Mouse (Mus musculus) ovary, adult 10 weeks (tissue): Measurements from ENCODE around the gene Olfr1217. TPM values are rescaled to one million over a fixed set of nuclear protein-coding genes. Genes with fewer than 3 reads are reported as not detected.

Experiments used
- polyA plus RNA-seq: library from polyadenylated mRNA; stranded (reverse); fragments of 350-450 nt; fragmentation: Illumina TruSeq; extraction: RNeasy Lipid Tissue Mini Kit (QIAGEN cat#74804); gene quantifications from one replicate; pipeline ENCODE4 v1.2.3, GENCODE M21; 2014

The Olfr1217 gene
- not detected for polyA plus RNA-seq

DNA sequence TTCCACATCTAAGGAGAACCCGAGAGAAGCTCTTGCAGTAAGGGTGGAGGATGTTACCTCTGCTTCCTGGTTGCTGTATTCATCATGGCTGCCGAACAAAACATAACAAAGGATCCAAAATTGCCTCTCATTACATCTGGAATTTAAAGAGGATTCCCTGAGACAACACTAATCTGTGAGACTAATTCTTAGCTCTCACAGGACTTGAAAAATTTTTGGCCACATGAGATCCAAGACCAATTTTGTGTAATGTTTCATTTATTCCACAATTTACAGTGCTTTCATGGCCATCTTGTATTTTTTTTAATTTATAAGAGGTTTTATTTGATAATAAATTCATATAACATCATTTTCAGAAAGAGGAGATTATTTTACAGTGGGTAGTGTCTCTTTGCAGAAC, at the start of gene Olfr1217:
Olfr1217 (minus strand) TSS at position 101 of the 400 bp plus-strand sequence.

DNA sequence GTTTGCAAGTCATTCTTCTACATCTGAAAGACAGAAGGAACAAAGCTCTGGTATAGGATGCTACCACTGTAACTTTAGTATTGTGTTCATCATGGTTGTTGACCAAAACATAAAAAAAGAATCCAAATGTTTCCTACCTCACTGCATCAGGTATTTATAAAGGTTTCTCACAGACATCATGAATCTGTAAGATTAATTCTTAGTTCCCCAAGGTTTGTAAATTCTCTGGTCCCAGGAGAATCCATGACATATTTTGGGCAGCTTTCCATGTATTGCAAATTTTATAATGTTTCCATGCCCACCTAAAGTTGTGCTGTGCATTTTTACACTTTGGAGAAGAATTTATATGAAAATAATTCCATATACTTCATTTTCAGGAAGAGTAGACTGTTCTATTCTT, 29.2 kb upstream of the Olfr1217 start, which contains the start of gene Olfr1218:
Olfr1218 (minus strand) TSS at position 101 of the 400 bp plus-strand sequence.

GRCm38 (mm10) chr2:89018240-89018639, 13.6 kb downstream of the Olfr1217 start, which contains the start of gene Olfr1216:
TSS of gene Olfr1216 (minus strand) at chr2:89018340.

DNA sequence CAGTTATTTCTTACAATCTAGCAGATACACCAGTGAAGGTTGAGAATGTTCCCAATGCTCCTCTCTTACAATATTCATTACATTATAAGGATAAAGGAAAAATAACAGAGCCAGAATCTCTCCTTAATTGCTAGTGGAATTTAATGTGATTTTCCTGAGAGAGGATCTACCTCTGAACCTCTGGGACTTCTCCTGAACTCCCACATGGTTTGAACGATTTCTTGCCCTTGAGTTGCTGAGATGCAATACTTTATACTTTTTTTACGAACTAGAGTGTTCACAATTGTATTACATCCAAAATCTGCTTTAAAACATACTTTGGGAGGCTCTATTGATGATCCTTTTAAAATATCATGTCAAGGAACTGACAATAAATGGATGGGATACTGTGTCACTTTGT, 25.0 kb downstream of the Olfr1217 start, which contains the start of gene Olfr1215:
Olfr1215 (minus strand) TSS at position 101 of the 400 bp plus-strand sequence.

GRCm38 (mm10) chr2:88992553-88992952, 39.3 kb downstream of the Olfr1217 start, which contains the start of gene Olfr1214:
TSS of gene Olfr1214 (minus strand) at chr2:88992653.

GRCm38 (mm10) chr2:88980181-88980580, 51.7 kb downstream of the Olfr1217 start, which contains the start of gene Gm13762:
TSS of gene Gm13762 (minus strand) at chr2:88980281.

Other genes starting within 250 kb of the Olfr1217 start
- not detected for gene Olfr1201, start 239.0 kb downstream of the Olfr1217 start, polyA plus RNA-seq
- not detected for gene Olfr1202, start 217.6 kb downstream of the Olfr1217 start, polyA plus RNA-seq
- gene Olfr1205, start 202.3 kb downstream of the Olfr1217 start, polyA plus RNA-seq: not detected
- not detected for gene Olfr1204, start 182.8 kb downstream of the Olfr1217 start, polyA plus RNA-seq
- gene Olfr1206, start 168.8 kb downstream of the Olfr1217 start, polyA plus RNA-seq: not detected
- not detected for gene Olfr1208, start 129.8 kb downstream of the Olfr1217 start, polyA plus RNA-seq
- not detected for gene Olfr1209, start 116.9 kb downstream of the Olfr1217 start, polyA plus RNA-seq
- not detected for gene Olfr1211, start 94.0 kb downstream of the Olfr1217 start, polyA plus RNA-seq
- not detected for gene Olfr1212, start 78.1 kb downstream of the Olfr1217 start, polyA plus RNA-seq
- gene Gm13762, start 51.8 kb downstream of the Olfr1217 start, polyA plus RNA-seq: not detected
- gene Olfr1214, start 39.4 kb downstream of the Olfr1217 start, polyA plus RNA-seq: not detected
- not detected for gene Olfr1215, start 25.1 kb downstream of the Olfr1217 start, polyA plus RNA-seq
- gene Olfr1216, start 13.7 kb downstream of the Olfr1217 start, polyA plus RNA-seq: not detected
- not detected for gene Olfr1218, start 29.1 kb upstream of the Olfr1217 start, polyA plus RNA-seq
- not detected for gene Olfr1219, start 51.4 kb upstream of the Olfr1217 start, polyA plus RNA-seq
- not detected for gene Olfr1220, start 74.8 kb upstream of the Olfr1217 start, polyA plus RNA-seq
- gene Olfr1221, start 85.2 kb upstream of the Olfr1217 start, polyA plus RNA-seq: not detected
- not detected for gene Olfr1222, start 101.0 kb upstream of the Olfr1217 start, polyA plus RNA-seq
- not detected for gene Olfr1223, start 119.5 kb upstream of the Olfr1217 start, polyA plus RNA-seq
- not detected for gene Olfr1224-ps1, start 132.0 kb upstream of the Olfr1217 start, polyA plus RNA-seq
- gene Olfr1225, start 142.6 kb upstream of the Olfr1217 start, polyA plus RNA-seq: not detected
- not detected for gene Olfr1226, start 168.0 kb upstream of the Olfr1217 start, polyA plus RNA-seq
- not detected for gene Olfr1228, start 222.0 kb upstream of the Olfr1217 start, polyA plus RNA-seq